ENCODE assay signal across 17 mouse cellular contexts in genomic region chr17:93313310-93313688, GRCm38 (mm10).
A peak's percentile ranks its signal among the peaks of the same experiment; 100 is the strongest.
DNase-seq lines count a peak whose midpoint lies in the region; ATAC-seq lines count a peak whose summit lies in the region.
"Had no signal": no experiment of that assay in that cellular context is flagged by ENCODE, and none has a peak within 500 bp of the region (broad histone marks: within the 10 kb centered on the region; RNA-seq: fewer than 3 reads in every experiment).

No protein-coding gene starts in this region.

- no peak overlapping the region for H3K4me2 ChIP-seq in midbrain, embryonic 13.5 days (replicated peaks)
- H3K4me2 ChIP-seq: heart, embryonic 15.5 days; lung, embryonic 15.5 days had no signal

- DNase-seq in ES-CJ7 (ENCODE audit: low read depth, low spot score) (peak; percentile 59), R1 (ENCODE audit: low read depth, low spot score) (peak; percentile 68)
- DNase-seq in hindbrain, embryonic 10.5 days (ENCODE audit: low spot score), result peak; percentile 4
- no peak for DNase-seq in heart, postnatal 36 days
- DNase-seq in frontal cortex, postnatal 36 days (ENCODE audit: low spot score in 2 of 2), result no peak
- DNase-seq in c-Kit-positive CD71-positive TER-119-positive erythroid progenitor cells, embryonic 14.5 days (ENCODE audit: low spot score), result no peak
- DNase-seq: adrenal gland, postnatal 10 days; gastrocnemius, postnatal 36 days; kidney, adult 18-20 months; kidney, postnatal 4 days; layer of hippocampus, postnatal 36 days; thymus, postnatal 4 days had no signal

- H3K9me3 ChIP-seq in hindbrain, embryonic 10.5 days, result no peaks in the 10 kb centered on the region
- H3K9me3 ChIP-seq in midbrain, embryonic 13.5 days, result no peaks in the 10 kb centered on the region
- H3K9me3 ChIP-seq: heart, embryonic 15.5 days; lung, embryonic 15.5 days had no signal

- peak; percentile 92 for ATAC-seq in midbrain, embryonic 13.5 days
- ATAC-seq: Patski had no signal

- intact Hi-C loops in heart, postnatal 36 days (cut with DNase I), result no loop called here

- no peak overlapping the region for H3K4me3 ChIP-seq in hindbrain, embryonic 10.5 days
- H3K4me3 ChIP-seq in midbrain, embryonic 13.5 days (replicated peaks), result no peak overlapping the region
- H3K4me3 ChIP-seq: heart, embryonic 15.5 days; lung, embryonic 15.5 days had no signal

- no peak overlapping the region for H3K9ac ChIP-seq in midbrain, embryonic 13.5 days (replicated peaks)
- H3K9ac ChIP-seq: heart, embryonic 15.5 days; lung, embryonic 15.5 days had no signal

- 37% methylated on average over 2 of the region's 2 CpGs for WGBS in hindbrain, embryonic 10.5 days
- 15% methylated on average over 2 of the region's 2 CpGs for WGBS in midbrain, embryonic 13.5 days

- peaks cover 61% of the 10 kb centered on the region for H3K27me3 ChIP-seq in hindbrain, embryonic 10.5 days (ENCODE audit: insufficient read depth, poor library complexity, severe bottlenecking)
- H3K27me3 ChIP-seq in midbrain, embryonic 13.5 days, result peaks cover 26% of the 10 kb centered on the region
- H3K27me3 ChIP-seq: heart, embryonic 15.5 days; lung, embryonic 15.5 days had no signal

- no peaks in the 10 kb centered on the region for H3K36me3 ChIP-seq in hindbrain, embryonic 10.5 days
- no peaks in the 10 kb centered on the region for H3K36me3 ChIP-seq in midbrain, embryonic 13.5 days
- H3K36me3 ChIP-seq: heart, embryonic 15.5 days; lung, embryonic 15.5 days had no signal

- no peak overlapping the region for H3K27ac ChIP-seq in hindbrain, embryonic 10.5 days
- peak overlapping the region; percentile 63; the same call in 1 of the 2 replicates for H3K27ac ChIP-seq in midbrain, embryonic 13.5 days
- H3K27ac ChIP-seq: heart, embryonic 15.5 days; lung, embryonic 15.5 days; stomach, postnatal 0 days had no signal

- H3K4me1 ChIP-seq in hindbrain, embryonic 10.5 days (replicated peaks), result peaks cover 30% of the 10 kb centered on the region
- H3K4me1 ChIP-seq in midbrain, embryonic 13.5 days (replicated peaks), result peaks cover 22% of the 10 kb centered on the region
- H3K4me1 ChIP-seq: heart, embryonic 15.5 days; lung, embryonic 15.5 days had no signal

Comparison
In these comparisons a context has a peak if more than half of its experiments do, and no peak if none do; other contexts are left out.
1. DNase-seq: peak in ES-CJ7 (single experiment), R1 (single experiment) and hindbrain, embryonic 10.5 days (single experiment); none in heart, postnatal 36 days (0 of 2), frontal cortex, postnatal 36 days (0 of 2) and c-Kit-positive CD71-positive TER-119-positive erythroid progenitor cells, embryonic 14.5 days (single experiment).